Mouse (Mus musculus) G1E (cell line): ENCODE results near the gene Epb41l2.

Experiments used
- CTCF ChIP-seq: IDR thresholded peaks from 2 replicates; pipeline ENCODE4 v1.5.1; 2012; ENCODE audit warnings: low read depth, low read length, inconsistent platforms, mixed read lengths
- GATA1 ChIP-seq: IDR thresholded peaks from 2 replicates; pipeline ENCODE4 v1.6.1; 2012; ENCODE audit warnings: borderline replicate concordance, low read length, inconsistent platforms, mixed read lengths
- GATA2 ChIP-seq: IDR thresholded peaks from 2 replicates; pipeline ENCODE4 v1.6.1; 2012; ENCODE audit warnings: low read depth, low read length, inconsistent platforms, borderline replicate concordance
- POLR2AphosphoS5 ChIP-seq: IDR thresholded peaks from 2 replicates; pipeline ENCODE4 v1.6.1; 2012; ENCODE audit warnings: low read depth, low read length, inconsistent platforms; ENCODE audit not compliant: insufficient replicate concordance
- TAL1 ChIP-seq: conservative IDR thresholded peaks from 2 replicates; pipeline ENCODE4 v1.6.1; 2012; ENCODE audit warnings: low read depth, low read length, inconsistent platforms, mixed read lengths

- no peak for TF ChIP-seq GATA1
- no peak for TF ChIP-seq CTCF
- no peak for TF ChIP-seq POLR2AphosphoS5
- TF ChIP-seq TAL1: no peak
- no peak for TF ChIP-seq GATA2
Measured at GRCm38 (mm10) chr10:25400076-25400475, 40.5 kb downstream of the Epb41l2 start.
